Mouse (Mus musculus) cerebellum, adult 2 months (tissue): ENCODE measurements around the gene Ctbp2. TPM values are rescaled to one million over a fixed set of nuclear protein-coding genes. Genes with fewer than 3 reads are reported as not detected.
"Not testable (repeated sequence)": the region's sequence is repeated elsewhere in the genome, so short reads cannot be mapped to it uniquely, and the experiment has no call there.

ENCODE experiments used
- DNase-seq, 2 experiments: peaks; one replicate each; pipeline ENCODE4 v3.0.0; 2021
- H3K27ac ChIP-seq: fragments of 200-500 bp; 2 replicates; pipeline ENCODE4 v1.5.1; 2012; ENCODE audit warnings: low read length, control low read depth, inconsistent platforms; ENCODE audit not compliant: insufficient read depth
- H3K27me3 ChIP-seq: fragments of 200-500 bp; 2 replicates; pipeline ENCODE4 v1.6.1; 2012; ENCODE audit warnings: inconsistent platforms, mild to moderate bottlenecking, low read length, moderate library complexity; ENCODE audit not compliant: control insufficient read depth, insufficient read depth
- H3K4me1 ChIP-seq: fragments of 200-500 bp; 2 replicates; pipeline ENCODE4 v1.6.1; 2011; ENCODE audit warnings: low read length; ENCODE audit not compliant: control insufficient read depth, insufficient read depth
- H3K4me3 ChIP-seq: fragments of 200-500 bp; replicated peaks from 2 replicates; pipeline ENCODE3; 2011; ENCODE audit warnings: mild to moderate bottlenecking, low read depth, low read length, control low read depth; ENCODE audit not compliant: insufficient read depth
- CTCF ChIP-seq: fragments of 200-500 bp; IDR thresholded peaks from 2 replicates; pipeline ENCODE4 v1.5.1; 2011; ENCODE audit warnings: low read depth, mild to moderate bottlenecking, control low read depth, low read length, moderate library complexity, borderline replicate concordance; ENCODE audit not compliant: insufficient read depth
- POLR2A ChIP-seq: fragments of 200-500 bp; IDR thresholded peaks from 2 replicates; pipeline ENCODE4 v1.6.1; 2011; ENCODE audit warnings: low read length, control low read depth, borderline replicate concordance; ENCODE audit not compliant: insufficient read depth
- WGBS: fragments of 180-500 bp; shearing (Covaris S2); methylation state at CpG from one replicate; pipeline ENCODE4 v1.1.7; 2018; 5-methylcytosine and 5-hydroxymethylcytosine counted together
- polyA plus RNA-seq: library from polyadenylated mRNA; depleted of rRNA; stranded (reverse); fragments of >200 nt; gene quantifications from 2 replicates; pipeline ENCODE4 v1.2.3, GENCODE M21; 2012

Ctbp2 gene
- polyA plus RNA-seq, 1 experiment: 96.2 TPM

GRCm38 (mm10) chr7:133100178-133100577, 24.0 kb downstream of the Ctbp2 start:
- Histone ChIP-seq H3K4me1 (peaks cover 49% of the 10 kb centered on the region), H3K27ac (no peak overlapping the region), H3K4me3 (no peak overlapping the region), H3K27me3 (no peaks in the 10 kb centered on the region)
- 41% methylated on average over 6 of the region's 6 CpGs for WGBS
- TF ChIP-seq POLR2A (no peak), CTCF (no peak)
- peak in 1 of 2 experiments; percentile 22 for DNase-seq

GRCm38 (mm10) chr7:133099266-133099665, 24.9 kb downstream of the Ctbp2 start:
- WGBS: 13% methylated on average over 4 of the region's 4 CpGs
- Histone ChIP-seq H3K4me3 (no peak overlapping the region), H3K27me3 (no peaks in the 10 kb centered on the region), H3K4me1 (peaks cover 50% of the 10 kb centered on the region), H3K27ac (peak overlapping the region; percentile 5; the same call in 1 of the 2 replicates)
- DNase-seq: no peak
- no peak for TF ChIP-seq CTCF
- TF ChIP-seq POLR2A: no peak

- Histone ChIP-seq H3K27me3 (no peaks in the 10 kb centered on the region), H3K4me1 (peaks cover 46% of the 10 kb centered on the region), H3K27ac (peak overlapping the region; percentile 5; the same call in 1 of the 2 replicates), H3K4me3 (no peak overlapping the region)
- WGBS: 23% methylated on average over 12 of the region's 12 CpGs
- DNase-seq: peak; percentile 51 to 68
- TF ChIP-seq CTCF (no peak), POLR2A (no peak)
Measured at GRCm38 (mm10) chr7:133098118-133098793, 25.9 kb downstream of the Ctbp2 start.

- H3K27me3 ChIP-seq, DNase-seq, H3K27ac ChIP-seq, H3K4me3 ChIP-seq: not testable (repeated sequence)
- H3K4me1 ChIP-seq: peaks cover 50% of the 10 kb centered on the region
- 87% methylated on average over 7 of the region's 7 CpGs for WGBS
Measured at GRCm38 (mm10) chr7:133095610-133096009, 28.5 kb downstream of the Ctbp2 start.

GRCm38 (mm10) chr7:133094711-133095495, 29.3 kb downstream of the Ctbp2 start:
- TF ChIP-seq CTCF (no peak), POLR2A (no peak)
- peaks cover 52% of the 10 kb centered on the region for H3K4me1 ChIP-seq
- no peaks in the 10 kb centered on the region for H3K27me3 ChIP-seq
- H3K4me3 ChIP-seq: no peak overlapping the region
- 46% methylated on average over 9 of the region's 9 CpGs for WGBS
- H3K27ac ChIP-seq: no peak overlapping the region
- DNase-seq: peak in 1 of 2 experiments; percentile 25

GRCm38 (mm10) chr7:133094161-133094560, 30.0 kb downstream of the Ctbp2 start:
- TF ChIP-seq POLR2A (no peak), CTCF (no peak)
- H3K27me3 ChIP-seq: no peaks in the 10 kb centered on the region
- H3K4me1 ChIP-seq: peaks cover 51% of the 10 kb centered on the region
- no peak for DNase-seq
- no peak overlapping the region for H3K27ac ChIP-seq
- H3K4me3 ChIP-seq: no peak overlapping the region
- WGBS: 67% methylated on average over 3 of the region's 3 CpGs

GRCm38 (mm10) chr7:133093731-133094130, 30.4 kb downstream of the Ctbp2 start:
- TF ChIP-seq CTCF (no peak), POLR2A (no peak)
- no peak for DNase-seq

GRCm38 (mm10) chr7:133090641-133091040, 33.5 kb downstream of the Ctbp2 start:
- Histone ChIP-seq H3K4me1 (peaks cover 42% of the 10 kb centered on the region), H3K27ac (no peak overlapping the region), H3K4me3 (no peak overlapping the region), H3K27me3 (no peaks in the 10 kb centered on the region)
- no peak for TF ChIP-seq POLR2A
- no peak for TF ChIP-seq CTCF
- WGBS: 83% methylated on average over 4 of the region's 4 CpGs
- DNase-seq: no peak

More at GRCm38 (mm10) chr7:133093731-133094130, 30.4 kb downstream of the Ctbp2 start:
- H3K27me3 ChIP-seq: no peaks in the 10 kb centered on the region
- WGBS: 71% methylated on average over 5 of the region's 5 CpGs
- no peak overlapping the region for H3K4me3 ChIP-seq
- no peak overlapping the region for H3K27ac ChIP-seq
- H3K4me1 ChIP-seq: peaks cover 46% of the 10 kb centered on the region
